Mouse (Mus musculus): ENCODE results near the gene Actc1.

The Actc1 gene

GRCm38 (mm10) chr2:114052696-114053598, at the start of gene Actc1:
Actc1 (minus strand) TSS chr2:114053548.
- no peak for DNase-seq

GRCm38 (mm10) chr2:114102471-114102870, 49.1 kb upstream of the Actc1 start:
- DNase-seq = no peak

GRCm38 (mm10) chr2:114100834-114101233, 47.5 kb upstream of the Actc1 start:
- no peak for DNase-seq

- no peak for DNase-seq
Measured at GRCm38 (mm10) chr2:114099816-114100215, 46.5 kb upstream of the Actc1 start.

- no peak for DNase-seq
Measured at GRCm38 (mm10) chr2:114099109-114099508, 45.8 kb upstream of the Actc1 start.

GRCm38 (mm10) chr2:114097627-114098026, 44.3 kb upstream of the Actc1 start:
- DNase-seq = no peak

- DNase-seq = no peak
Measured at GRCm38 (mm10) chr2:114096570-114096969, 43.2 kb upstream of the Actc1 start.

- DNase-seq = no peak
Measured at GRCm38 (mm10) chr2:114095348-114095747, 42.0 kb upstream of the Actc1 start.

GRCm38 (mm10) chr2:114094696-114095095, 41.3 kb upstream of the Actc1 start:
- DNase-seq = no peak

- no peak for DNase-seq
Measured at GRCm38 (mm10) chr2:114093577-114093976, 40.2 kb upstream of the Actc1 start.

- no peak for DNase-seq
Measured at GRCm38 (mm10) chr2:114089862-114090261, 36.5 kb upstream of the Actc1 start.

- no peak for DNase-seq
Measured at GRCm38 (mm10) chr2:114087271-114087670, 33.9 kb upstream of the Actc1 start.

GRCm38 (mm10) chr2:114071876-114072275, 18.5 kb upstream of the Actc1 start:
- no peak for DNase-seq

GRCm38 (mm10) chr2:114066226-114066625, 12.9 kb upstream of the Actc1 start:
- DNase-seq = no peak

GRCm38 (mm10) chr2:114064004-114064403, 10.7 kb upstream of the Actc1 start:
- no peak for DNase-seq

GRCm38 (mm10) chr2:114060071-114060591, 6.8 kb upstream of the Actc1 start:
- no peak for DNase-seq

GRCm38 (mm10) chr2:114059608-114060007, 6.3 kb upstream of the Actc1 start:
- no peak for DNase-seq

- no peak for DNase-seq
Measured at GRCm38 (mm10) chr2:114058226-114058796, 5.0 kb upstream of the Actc1 start.

GRCm38 (mm10) chr2:114057303-114057853, 4.0 kb upstream of the Actc1 start:
- no peak for DNase-seq

- no peak for DNase-seq
Measured at GRCm38 (mm10) chr2:114054129-114054528, 781 bp upstream of the Actc1 start.

- no peak for DNase-seq
Measured at GRCm38 (mm10) chr2:114051871-114052241, 1.5 kb downstream of the Actc1 start.

- DNase-seq = no peak
Measured at GRCm38 (mm10) chr2:114051111-114051870, 2.1 kb downstream of the Actc1 start.

GRCm38 (mm10) chr2:114050150-114050549, 3.2 kb downstream of the Actc1 start:
- DNase-seq = no peak
